Mouse (Mus musculus) heart, postnatal 36 days (tissue): ENCODE data around the gene Lrrc36. TPM values are rescaled to one million over a fixed set of nuclear protein-coding genes. Genes with fewer than 3 reads are reported as not detected.

Experiments
- DNase-seq, 2 experiments: peaks; one replicate each; pipeline ENCODE4 v3.0.0; 2021 to 2022
- intact Hi-C: fragments of 180-260 bp; cut with DNase I; formaldehyde crosslinking; loops from one replicate; pipeline ENCODE4 v1.15.1; 2025
- total RNA-seq, 2 experiments: library from RNA; stranded (reverse); gene quantifications; 2 replicates each; pipeline ENCODE4 v1.2.3; 2021

The Lrrc36 gene
- total RNA-seq, 2 experiments from 2014 or later, result 0.41 to 0.56 TPM

- intact Hi-C loops, result no loop called here
- DNase-seq, result no peak
These were observed 13.5 kb downstream of the Lrrc36 start for GRCm38 (mm10) chr8:105426878-105427277.

- intact Hi-C loops, result no loop called here
- no peak for DNase-seq
These were observed 18.6 kb downstream of the Lrrc36 start for GRCm38 (mm10) chr8:105431743-105432515.

- DNase-seq, result no peak
- intact Hi-C loops, result no loop called here
These were observed 19.6 kb downstream of the Lrrc36 start for GRCm38 (mm10) chr8:105433021-105433420.

- intact Hi-C loops, result no loop called here
- peak in 1 of 2 experiments; percentile 21 for DNase-seq
These were observed 20.1 kb downstream of the Lrrc36 start for GRCm38 (mm10) chr8:105433511-105433910.

- DNase-seq, result no peak
- intact Hi-C loops, result no loop called here
These were observed 20.8 kb downstream of the Lrrc36 start for GRCm38 (mm10) chr8:105434136-105434535.

- DNase-seq, result no peak
- intact Hi-C loops, result no loop called here
These were observed 22.8 kb downstream of the Lrrc36 start for GRCm38 (mm10) chr8:105436218-105436617.

- intact Hi-C loops, result no loop called here
- DNase-seq, result no peak
These were observed 23.8 kb downstream of the Lrrc36 start for GRCm38 (mm10) chr8:105437078-105437748.

GRCm38 (mm10) chr8:105438865-105439264 is 25.5 kb downstream of the Lrrc36 start:
- intact Hi-C loops, result no loop called here

GRCm38 (mm10) chr8:105441433-105441832 is 28.1 kb downstream of the Lrrc36 start:
- intact Hi-C loops, result no loop called here
- DNase-seq, result peak in 1 of 2 experiments; percentile 55

More at GRCm38 (mm10) chr8:105438865-105439264, 25.5 kb downstream of the Lrrc36 start:
- DNase-seq, result peak; percentile 18 to 51

- no peak for DNase-seq
- intact Hi-C loops, result no loop called here
These were observed 29.3 kb downstream of the Lrrc36 start for GRCm38 (mm10) chr8:105442661-105443060.

- DNase-seq, result no peak
- intact Hi-C loops, result no loop called here
These were observed 32.1 kb downstream of the Lrrc36 start for GRCm38 (mm10) chr8:105445296-105446126.

GRCm38 (mm10) chr8:105446127-105446552 is 32.8 kb downstream of the Lrrc36 start:
- DNase-seq, result no peak
- intact Hi-C loops, result no loop called here

- no peak for DNase-seq
- intact Hi-C loops, result no loop called here
These were observed 34.8 kb downstream of the Lrrc36 start for GRCm38 (mm10) chr8:105448188-105448587.

GRCm38 (mm10) chr8:105448596-105448995 is 35.2 kb downstream of the Lrrc36 start:
- intact Hi-C loops, result no loop called here
- no peak for DNase-seq

GRCm38 (mm10) chr8:105450977-105451376 is 37.6 kb downstream of the Lrrc36 start:
- DNase-seq, result no peak
- intact Hi-C loops, result loop anchor here (5.0 kb wide), 1 partner anchor 39 kb away; the partner anchor contains the start of genes Kctd19 and Lrrc36

- DNase-seq, result no peak
- intact Hi-C loops, result loop anchor here (2.0 to 5.0 kb wide), 2 partner anchors 25 to 40 kb away; partner anchors contain the start of genes Kctd19 and Lrrc36
These were observed 38.7 kb downstream of the Lrrc36 start for GRCm38 (mm10) chr8:105451903-105452603.

GRCm38 (mm10) chr8:105453296-105453695 is 39.9 kb downstream of the Lrrc36 start:
- DNase-seq, result no peak
- intact Hi-C loops, result loop anchor here (2.0 to 5.0 kb wide), 2 partner anchors 24 to 41 kb away; partner anchors contain the start of genes Kctd19 and Lrrc36

GRCm38 (mm10) chr8:105454088-105454487 is 40.7 kb downstream of the Lrrc36 start:
- DNase-seq, result peak in 1 of 2 experiments; percentile 18

GRCm38 (mm10) chr8:105455218-105455617 is 41.8 kb downstream of the Lrrc36 start:
- intact Hi-C loops, result no loop called here
- DNase-seq, result peak in 1 of 2 experiments; percentile 16

More at GRCm38 (mm10) chr8:105454088-105454487, 40.7 kb downstream of the Lrrc36 start:
- intact Hi-C loops, result loop anchor here (5.0 kb wide), 1 partner anchor 42 kb away; the partner anchor contains the start of genes Kctd19 and Lrrc36
